Mouse (Mus musculus): ENCODE measurements around the gene Arrdc5.

GRCm38 (mm10) chr17:56348586-56348985 lies 48.5 kb upstream of the Arrdc5 start:
- TF ChIP-seq EP300 (IDR thresholded peaks at IDR 0.05; ENCODE audit: low read depth), result no peak
- TF ChIP-seq CTCF (IDR thresholded peaks at IDR 0.05; ENCODE audit: low read depth), result no peak
